Mouse (Mus musculus) bone marrow, adult 2 months (tissue): ENCODE data around the gene Cox6b2.

ENCODE experiments used
- CTCF ChIP-seq: fragments of 200-500 bp; IDR thresholded peaks from 2 replicates; pipeline ENCODE4 v1.5.1; 2011; ENCODE audit warnings: low read length, control low read depth; ENCODE audit not compliant: control insufficient read depth, insufficient read depth
- POLR2A ChIP-seq: fragments of 200-500 bp; IDR thresholded peaks from 2 replicates; pipeline ENCODE4 v1.6.1; 2011; ENCODE audit warnings: low read depth, mild to moderate bottlenecking, control low read depth, low read length, borderline replicate concordance; ENCODE audit not compliant: control insufficient read depth

DNA sequence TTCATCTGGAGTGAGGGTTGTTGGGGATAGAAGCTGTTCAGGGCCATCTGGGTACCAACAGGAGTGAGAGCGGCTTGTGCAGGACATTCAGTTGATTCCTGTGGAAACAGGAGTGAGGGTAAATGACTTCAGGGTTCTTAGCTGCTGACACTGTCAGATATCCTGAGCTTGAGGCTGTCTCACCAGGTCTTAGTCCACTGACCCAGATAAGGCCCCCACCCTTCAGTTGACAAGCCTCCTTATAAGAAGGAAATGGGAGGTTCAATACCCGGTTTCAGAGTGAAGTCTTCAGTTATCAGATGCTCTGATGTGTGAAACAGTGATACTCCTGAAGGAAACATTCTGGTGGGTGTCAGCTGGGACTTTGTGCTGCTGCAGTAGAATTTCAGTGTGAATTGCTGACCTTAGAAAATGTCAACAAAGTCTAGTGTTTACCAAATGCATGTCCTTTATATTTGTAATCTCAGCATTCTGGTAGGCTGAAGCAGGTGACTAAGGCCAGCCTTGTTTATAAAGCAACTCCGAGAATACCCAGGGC lies 41.8 kb upstream of the Cox6b2 start:
- TF ChIP-seq CTCF, result no peak
- no peak for TF ChIP-seq POLR2A
